Mouse (Mus musculus): ENCODE data around the gene Exph5. TPM values are rescaled to one million over a fixed set of nuclear protein-coding genes. Genes with fewer than 3 reads are reported as not detected.

Gene Exph5
- total and polyA plus RNA-seq, 2 experiments: 2.7 to 11.9 TPM

GRCm38 (mm10) chr9:53399537-53399936 lies 98.1 kb downstream of the Exph5 start:
- H3K4me3 ChIP-seq (ENCODE audit: insufficient read depth, low read depth, low read length): no peak overlapping the region
- WGBS: 97% methylated on average over 8 of the region's 8 CpGs
- no peaks in the 10 kb centered on the region for H3K27me3 ChIP-seq (ENCODE audit: control insufficient read depth, insufficient read depth, low read length)

GRCm38 (mm10) chr9:53400696-53401095 lies 99.2 kb downstream of the Exph5 start:
- Histone ChIP-seq H3K36me3 (ENCODE audit: control insufficient read depth, insufficient read depth, low read length) (peaks cover 8% of the 10 kb centered on the region), H3K4me1 (ENCODE audit: control insufficient read depth, insufficient read depth, low read length) (no peaks in the 10 kb centered on the region), H3K9ac (ENCODE audit: low read depth, low read length) (no peak overlapping the region), H3K27ac (replicated peaks; ENCODE audit: insufficient read depth, low read depth, low read length) (no peak overlapping the region), H3K79me2 (ENCODE audit: control insufficient read depth, insufficient read depth, low read length) (no peaks in the 10 kb centered on the region), H3K27me3 (ENCODE audit: control insufficient read depth, insufficient read depth, low read length) (no peaks in the 10 kb centered on the region), H3K4me3 (ENCODE audit: insufficient read depth, low read depth, low read length) (no peak overlapping the region)
- no peak for DNase-seq (ENCODE audit: extremely low read depth, low read depth, low spot score)
- 92% methylated on average over 4 of the region's 4 CpGs for WGBS
- TF ChIP-seq CTCF (IDR thresholded peaks at IDR 0.05; ENCODE audit: low read depth, low read length) (no peak), POLR2A (IDR thresholded peaks at IDR 0.05; ENCODE audit: extremely low read depth, insufficient read depth, low read length) (no peak)

More at GRCm38 (mm10) chr9:53399537-53399936, 98.1 kb downstream of the Exph5 start:
- Histone ChIP-seq H3K36me3 (ENCODE audit: control insufficient read depth, insufficient read depth, low read length) (peaks cover 9% of the 10 kb centered on the region), H3K9ac (ENCODE audit: low read depth, low read length) (no peak overlapping the region), H3K79me2 (ENCODE audit: control insufficient read depth, insufficient read depth, low read length) (no peaks in the 10 kb centered on the region), H3K27ac (replicated peaks; ENCODE audit: insufficient read depth, low read depth, low read length) (no peak overlapping the region), H3K4me1 (ENCODE audit: control insufficient read depth, insufficient read depth, low read length) (no peaks in the 10 kb centered on the region)
- DNase-seq (ENCODE audit: extremely low read depth, low read depth, low spot score): no peak
- TF ChIP-seq CTCF (IDR thresholded peaks at IDR 0.05; ENCODE audit: low read depth, low read length) (no peak), POLR2A (IDR thresholded peaks at IDR 0.05; ENCODE audit: extremely low read depth, insufficient read depth, low read length) (no peak)

GRCm38 (mm10) chr9:53401146-53401545 lies 99.7 kb downstream of the Exph5 start:
- no peak overlapping the region for H3K27ac ChIP-seq (replicated peaks; ENCODE audit: insufficient read depth, low read depth, low read length)
- no peak overlapping the region for H3K9ac ChIP-seq (ENCODE audit: low read depth, low read length)
- peaks cover 7% of the 10 kb centered on the region for H3K36me3 ChIP-seq (ENCODE audit: control insufficient read depth, insufficient read depth, low read length)
- DNase-seq (ENCODE audit: extremely low read depth, low read depth, low spot score): no peak
- H3K4me1 ChIP-seq (ENCODE audit: control insufficient read depth, insufficient read depth, low read length): no peaks in the 10 kb centered on the region
- H3K4me3 ChIP-seq (ENCODE audit: insufficient read depth, low read depth, low read length): no peak overlapping the region
- H3K27me3 ChIP-seq (ENCODE audit: control insufficient read depth, insufficient read depth, low read length): no peaks in the 10 kb centered on the region
- no peaks in the 10 kb centered on the region for H3K79me2 ChIP-seq (ENCODE audit: control insufficient read depth, insufficient read depth, low read length)
- 96% methylated on average over 8 of the region's 8 CpGs for WGBS
- TF ChIP-seq POLR2A (IDR thresholded peaks at IDR 0.05; ENCODE audit: extremely low read depth, insufficient read depth, low read length): no peak
- TF ChIP-seq CTCF (IDR thresholded peaks at IDR 0.05; ENCODE audit: low read depth, low read length): no peak

- Histone ChIP-seq H3K4me1 (ENCODE audit: control insufficient read depth, insufficient read depth, low read length) (no peaks in the 10 kb centered on the region), H3K4me3 (ENCODE audit: insufficient read depth, low read depth, low read length) (peak within 1 kb of the TSS; percentile 5; the same call in 1 of the 2 replicates), H3K79me2 (ENCODE audit: control insufficient read depth, insufficient read depth, low read length) (no peaks in the 10 kb centered on the region), H3K9ac (ENCODE audit: low read depth, low read length) (no peak within 1 kb of the TSS; the same call in 1 of the 2 replicates), H3K27me3 (ENCODE audit: control insufficient read depth, insufficient read depth, low read length) (no peaks in the 10 kb centered on the region), H3K27ac (replicated peaks; ENCODE audit: insufficient read depth, low read depth, low read length) (no peak within 1 kb of the TSS), H3K36me3 (ENCODE audit: control insufficient read depth, insufficient read depth, low read length) (peaks cover 3% of the 10 kb centered on the region; the same call in 1 of the 2 replicates)
- 27% methylated on average over 11 of the region's 11 CpGs for WGBS
- TF ChIP-seq CTCF (IDR thresholded peaks at IDR 0.05; ENCODE audit: low read depth, low read length) (no peak), POLR2A (IDR thresholded peaks at IDR 0.05; ENCODE audit: extremely low read depth, insufficient read depth, low read length) (no peak)
- DNase-seq (ENCODE audit: extremely low read depth, low read depth, low spot score): no peak
Measured at GRCm38 (mm10) chr9:53402291-53402711, 100.8 kb downstream of the Exph5 start, which contains the start of gene 4930550C14Rik. 4930550C14Rik (plus strand) TSS chr9:53402325.

GRCm38 (mm10) chr9:53402991-53403390 lies 101.5 kb downstream of the Exph5 start:
- WGBS: 82% methylated on average over 8 of the region's 8 CpGs
- Histone ChIP-seq H3K9ac (ENCODE audit: low read depth, low read length) (no peak overlapping the region), H3K4me3 (ENCODE audit: insufficient read depth, low read depth, low read length) (no peak overlapping the region), H3K4me1 (ENCODE audit: control insufficient read depth, insufficient read depth, low read length) (no peaks in the 10 kb centered on the region), H3K27ac (replicated peaks; ENCODE audit: insufficient read depth, low read depth, low read length) (no peak overlapping the region), H3K27me3 (ENCODE audit: control insufficient read depth, insufficient read depth, low read length) (no peaks in the 10 kb centered on the region), H3K79me2 (ENCODE audit: control insufficient read depth, insufficient read depth, low read length) (no peaks in the 10 kb centered on the region), H3K36me3 (ENCODE audit: control insufficient read depth, insufficient read depth, low read length) (peaks cover 3% of the 10 kb centered on the region; the same call in 1 of the 2 replicates)
- TF ChIP-seq CTCF (IDR thresholded peaks at IDR 0.05; ENCODE audit: low read depth, low read length) (no peak), POLR2A (IDR thresholded peaks at IDR 0.05; ENCODE audit: extremely low read depth, insufficient read depth, low read length) (no peak)
- no peak for DNase-seq (ENCODE audit: extremely low read depth, low read depth, low spot score)

- Histone ChIP-seq H3K36me3 (ENCODE audit: control insufficient read depth, insufficient read depth, low read length) (peaks cover 3% of the 10 kb centered on the region; the same call in 1 of the 2 replicates), H3K4me3 (ENCODE audit: insufficient read depth, low read depth, low read length) (no peak overlapping the region), H3K27ac (replicated peaks; ENCODE audit: insufficient read depth, low read depth, low read length) (no peak overlapping the region), H3K79me2 (ENCODE audit: control insufficient read depth, insufficient read depth, low read length) (no peaks in the 10 kb centered on the region), H3K4me1 (ENCODE audit: control insufficient read depth, insufficient read depth, low read length) (no peaks in the 10 kb centered on the region), H3K9ac (ENCODE audit: low read depth, low read length) (no peak overlapping the region), H3K27me3 (ENCODE audit: control insufficient read depth, insufficient read depth, low read length) (no peaks in the 10 kb centered on the region)
- 86% methylated on average over 6 of the region's 6 CpGs for WGBS
- no peak for DNase-seq (ENCODE audit: extremely low read depth, low read depth, low spot score)
- no peak for TF ChIP-seq CTCF (IDR thresholded peaks at IDR 0.05; ENCODE audit: low read depth, low read length)
- no peak for TF ChIP-seq POLR2A (IDR thresholded peaks at IDR 0.05; ENCODE audit: extremely low read depth, insufficient read depth, low read length)
Measured at GRCm38 (mm10) chr9:53404050-53404752, 102.7 kb downstream of the Exph5 start.

Data from liver, adult 2 months (tissue).